Mouse (Mus musculus) WW6 (cell line): Measurements from ENCODE around the gene Gm49358.
A peak's percentile ranks its signal among the peaks of the same experiment; 100 is the strongest.

Experiments used
- DNase-seq: peaks from one replicate; pipeline ENCODE4 v3.0.0-alpha.2; 2013; ENCODE audit warnings: low read depth, low spot score

The Gm49358 gene

GRCm38 (mm10) chr10:86778398-86779116 lies 14.8 kb downstream of the Gm49358 start, which contains the start of gene Nt5dc3:
TSS of gene Nt5dc3 (plus strand) at chr10:86779005.
- DNase-seq: peak; percentile 89

- DNase-seq: no peak
These were observed 15.5 kb downstream of the Gm49358 start for GRCm38 (mm10) chr10:86779117-86779755.

GRCm38 (mm10) chr10:86779816-86780500 lies 16.2 kb downstream of the Gm49358 start:
- DNase-seq: no peak

GRCm38 (mm10) chr10:86781641-86782040 lies 17.9 kb downstream of the Gm49358 start:
- DNase-seq: no peak

- no peak for DNase-seq
These were observed 18.9 kb downstream of the Gm49358 start for GRCm38 (mm10) chr10:86782656-86783055.

- no peak for DNase-seq
These were observed 19.8 kb downstream of the Gm49358 start for GRCm38 (mm10) chr10:86783561-86783960.

GRCm38 (mm10) chr10:86784126-86784675 lies 20.4 kb downstream of the Gm49358 start:
- no peak for DNase-seq

- no peak for DNase-seq
These were observed 21.6 kb downstream of the Gm49358 start for GRCm38 (mm10) chr10:86785396-86785795.

- DNase-seq: no peak
These were observed 22.3 kb downstream of the Gm49358 start for GRCm38 (mm10) chr10:86786083-86786482.

- DNase-seq: no peak
These were observed 24.4 kb downstream of the Gm49358 start for GRCm38 (mm10) chr10:86788193-86788592.

- DNase-seq: no peak
These were observed 25.4 kb downstream of the Gm49358 start for GRCm38 (mm10) chr10:86789146-86789672.

GRCm38 (mm10) chr10:86791507-86792184 lies 27.9 kb downstream of the Gm49358 start:
- no peak for DNase-seq

- no peak for DNase-seq
These were observed 29.8 kb downstream of the Gm49358 start for GRCm38 (mm10) chr10:86793509-86793951.

GRCm38 (mm10) chr10:86794196-86794595 lies 30.4 kb downstream of the Gm49358 start:
- no peak for DNase-seq

- DNase-seq: no peak
These were observed 31.2 kb downstream of the Gm49358 start for GRCm38 (mm10) chr10:86794794-86795535.

GRCm38 (mm10) chr10:86796073-86796741 lies 32.4 kb downstream of the Gm49358 start:
- no peak for DNase-seq

- DNase-seq: no peak
These were observed 43.6 kb downstream of the Gm49358 start for GRCm38 (mm10) chr10:86807362-86807761.

- DNase-seq: no peak
These were observed 44.4 kb downstream of the Gm49358 start for GRCm38 (mm10) chr10:86808013-86808758.

GRCm38 (mm10) chr10:86810000-86810399 lies 46.2 kb downstream of the Gm49358 start:
- no peak for DNase-seq
